Mouse (Mus musculus) hindbrain, postnatal 0 days (tissue): ENCODE measurements around the gene Brf1. TPM values are rescaled to one million over a fixed set of nuclear protein-coding genes. Genes with fewer than 3 reads are reported as not detected.

ENCODE experiments used
- ATAC-seq: fragments of 200-750 bp; cut with Nextera tagmentation; 2 replicates; pipeline ENCODE4 v1.8.0; 2017; ENCODE audit warnings: mild to moderate bottlenecking, moderate TSS enrichment, moderate library complexity
- DNase-seq: peaks from one replicate; pipeline ENCODE4 v3.0.0-alpha.2; 2015; ENCODE audit warnings: low spot score
- H3K27ac ChIP-seq: fragments of 300-500 bp; sonication (generic); 2 replicates; pipeline ENCODE4 v1.5.1; 2014; ENCODE audit warnings: mild to moderate bottlenecking
- H3K27me3 ChIP-seq: fragments of 300-500 bp; sonication (generic); 2 replicates; pipeline ENCODE4 v1.6.1; 2014; ENCODE audit warnings: low read length, mixed read lengths; ENCODE audit not compliant: insufficient read depth
- H3K36me3 ChIP-seq: fragments of 300-500 bp; sonication (generic); 2 replicates; pipeline ENCODE4 v1.6.1; 2014; ENCODE audit warnings: low read length, mixed read lengths; ENCODE audit not compliant: insufficient read depth
- H3K4me1 ChIP-seq: fragments of 300-500 bp; sonication (generic); 2 replicates; pipeline ENCODE4 v1.6.1; 2014; ENCODE audit warnings: antibody characterized with exemption, low read length, mixed read lengths; ENCODE audit not compliant: insufficient read depth
- H3K4me2 ChIP-seq: fragments of 300-500 bp; sonication (generic); 2 replicates; pipeline ENCODE4 v1.6.1; 2014; ENCODE audit warnings: low read depth, mild to moderate bottlenecking, low read length, moderate library complexity, mixed read lengths
- H3K4me3 ChIP-seq: fragments of 300-500 bp; sonication (generic); 2 replicates; pipeline ENCODE4 v1.5.1; 2014; ENCODE audit warnings: low read length
- H3K9ac ChIP-seq: fragments of 300-500 bp; sonication (generic); replicated peaks from 2 replicates; pipeline ENCODE4 v1.6.1; 2014; ENCODE audit warnings: mild to moderate bottlenecking, low read length, moderate library complexity, mixed read lengths
- H3K9me3 ChIP-seq: fragments of 300-500 bp; sonication (generic); 2 replicates; pipeline ENCODE4 v1.6.1; 2016; ENCODE audit warnings: low read length, mixed read lengths
- CTCF ChIP-seq: IDR thresholded peaks from 2 replicates; pipeline ENCODE4 v1.5.1; 2016; ENCODE audit warnings: antibody characterized with exemption, control low read depth, low read depth
- WGBS: fragments of 180-500 bp; shearing (Covaris S2); extraction: QIAGEN DNeasy Blood & Tissue Kit; methylation state at CpG from one replicate; pipeline ENCODE4 v1.1.7; 2014; 5-methylcytosine and 5-hydroxymethylcytosine counted together
- polyA plus RNA-seq: library from polyadenylated mRNA; unstranded; fragments of >200 nt; fragmentation: Nextera tagmentation; extraction: Ambion mirVana; gene quantifications from 2 replicates; pipeline ENCODE4 v1.2.1, GENCODE M21; 2015
- total RNA-seq: library from RNA; depleted of rRNA; stranded (reverse); fragments of >200 nt; gene quantifications from 2 replicates; pipeline ENCODE4 v1.2.3, GENCODE M21; 2014

Brf1 gene
- total and polyA plus RNA-seq, 2 experiments from 2014 or later, result 29.4 to 39.0 TPM

DNA sequence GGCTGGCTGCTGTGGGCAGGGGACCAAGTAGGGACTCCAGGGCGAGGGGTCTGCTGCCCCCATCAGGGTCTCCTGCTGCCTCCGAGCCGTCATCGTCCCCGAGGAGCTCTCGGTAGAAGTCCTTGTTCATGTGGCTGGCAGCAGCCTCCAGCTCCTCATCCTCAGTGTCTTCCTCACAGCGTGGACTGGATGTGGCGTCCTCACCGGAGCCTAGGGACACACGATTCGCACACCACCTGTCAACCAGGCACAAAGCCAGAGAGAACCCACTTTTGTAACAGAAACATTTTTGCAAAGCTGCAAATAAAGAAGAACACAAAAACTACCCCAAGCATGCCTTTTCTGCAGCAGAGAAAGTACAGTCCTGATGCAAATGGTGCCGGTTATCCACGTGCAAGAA lies 34.7 kb downstream of the Brf1 start:
- WGBS, result 81% methylated on average over 13 of the region's 13 CpGs
- Histone ChIP-seq H3K27ac (no peak overlapping the region), H3K9me3 (no peaks in the 10 kb centered on the region), H3K4me1 (no peaks in the 10 kb centered on the region), H3K4me3 (no peak overlapping the region), H3K4me2 (no peak overlapping the region), H3K9ac (no peak overlapping the region), H3K36me3 (peaks cover 86% of the 10 kb centered on the region), H3K27me3 (no peaks in the 10 kb centered on the region)
- DNase-seq, result no peak
- no peak for ATAC-seq
- no peak for TF ChIP-seq CTCF

DNA sequence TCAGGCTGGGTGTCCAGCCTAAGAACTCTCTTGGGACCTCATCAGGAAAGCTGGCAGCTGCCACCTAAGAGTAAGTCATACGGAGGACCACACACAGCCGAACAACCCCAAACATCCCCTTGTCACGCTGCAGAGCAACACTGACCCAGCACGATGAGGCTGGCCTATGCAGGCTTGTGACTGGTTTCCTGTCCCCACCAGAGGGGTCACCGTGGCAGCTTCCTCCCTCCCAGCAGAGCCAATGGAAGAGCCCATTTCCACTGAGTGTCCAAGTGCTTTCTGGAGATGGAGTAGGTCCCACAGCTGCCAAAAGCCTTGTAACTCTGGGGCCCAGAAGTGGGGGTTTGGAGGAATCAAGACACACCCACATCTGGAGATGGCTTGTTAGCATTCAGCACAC lies 38.6 kb downstream of the Brf1 start:
- Histone ChIP-seq H3K27ac (no peak overlapping the region; the same call in 1 of the 2 replicates), H3K9me3 (no peaks in the 10 kb centered on the region), H3K4me2 (no peak overlapping the region), H3K9ac (no peak overlapping the region), H3K4me1 (no peaks in the 10 kb centered on the region), H3K36me3 (peaks cover 64% of the 10 kb centered on the region), H3K4me3 (no peak overlapping the region), H3K27me3 (no peaks in the 10 kb centered on the region)
- no peak for TF ChIP-seq CTCF
- WGBS, result 76% methylated on average over 5 of the region's 5 CpGs
- no peak for DNase-seq
- no peak for ATAC-seq

DNA sequence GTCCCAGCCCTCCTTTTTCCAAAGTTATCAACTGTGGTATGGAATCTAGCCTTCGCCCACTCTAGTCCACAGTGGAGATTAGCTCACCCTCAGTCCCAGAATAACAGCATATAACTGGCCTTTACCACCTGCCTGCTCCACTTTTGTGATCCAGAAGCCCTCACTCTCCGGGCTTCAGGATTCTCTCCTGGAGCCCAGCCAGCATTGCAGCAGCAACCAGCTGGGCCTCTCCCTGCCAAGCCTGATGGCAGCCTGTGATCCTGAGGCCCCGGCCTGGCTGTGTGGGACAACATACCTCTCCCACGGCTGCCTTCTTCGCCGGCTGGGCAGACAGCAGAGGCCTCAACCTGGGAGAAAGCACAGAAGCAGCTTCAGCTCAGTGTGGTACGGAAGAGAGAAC lies 39.1 kb downstream of the Brf1 start:
- no peak overlapping the region for H3K4me3 ChIP-seq
- H3K4me1 ChIP-seq, result no peaks in the 10 kb centered on the region
- peak; percentile 44 for DNase-seq
- TF ChIP-seq CTCF, result no peak
- H3K9ac ChIP-seq, result no peak overlapping the region
- H3K27ac ChIP-seq, result no peak overlapping the region; the same call in 1 of the 2 replicates
- H3K36me3 ChIP-seq, result peaks cover 60% of the 10 kb centered on the region
- no peaks in the 10 kb centered on the region for H3K9me3 ChIP-seq
- no peaks in the 10 kb centered on the region for H3K27me3 ChIP-seq
- 0 out of 2 replicates have a peak, but pooled peaks have one; percentile 11 for ATAC-seq
- H3K4me2 ChIP-seq, result no peak overlapping the region
- 54% methylated on average over 7 of the region's 7 CpGs for WGBS

DNA sequence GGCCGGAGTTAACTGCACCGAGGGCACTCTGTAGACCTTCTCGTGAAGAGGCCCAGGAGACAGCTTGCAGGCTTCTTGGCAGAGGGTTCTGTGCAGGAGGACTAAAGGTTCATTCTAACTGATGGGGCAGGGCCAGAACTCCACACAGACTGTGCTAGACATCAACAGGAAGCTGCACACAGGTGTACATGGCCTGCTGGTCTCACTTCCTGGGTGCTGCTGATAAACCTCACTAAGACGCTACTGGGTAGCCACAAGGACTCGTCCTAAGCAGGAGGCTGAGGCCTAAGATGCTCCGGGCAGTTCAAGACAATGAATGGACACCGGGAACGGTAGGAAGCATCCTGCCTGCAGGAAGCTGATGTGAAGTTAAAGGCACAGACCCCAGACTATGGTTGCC lies 41.1 kb downstream of the Brf1 start:
- no peak overlapping the region for H3K4me2 ChIP-seq
- no peak overlapping the region for H3K27ac ChIP-seq
- peaks cover 45% of the 10 kb centered on the region for H3K36me3 ChIP-seq
- no peak for TF ChIP-seq CTCF
- no peak overlapping the region for H3K4me3 ChIP-seq
- H3K9ac ChIP-seq, result no peak overlapping the region
- WGBS, result 78% methylated on average over 8 of the region's 8 CpGs
- ATAC-seq (no peak), DNase-seq (no peak)
- H3K4me1 ChIP-seq, result no peaks in the 10 kb centered on the region
- H3K9me3 ChIP-seq, result no peaks in the 10 kb centered on the region
- H3K27me3 ChIP-seq, result no peaks in the 10 kb centered on the region

DNA sequence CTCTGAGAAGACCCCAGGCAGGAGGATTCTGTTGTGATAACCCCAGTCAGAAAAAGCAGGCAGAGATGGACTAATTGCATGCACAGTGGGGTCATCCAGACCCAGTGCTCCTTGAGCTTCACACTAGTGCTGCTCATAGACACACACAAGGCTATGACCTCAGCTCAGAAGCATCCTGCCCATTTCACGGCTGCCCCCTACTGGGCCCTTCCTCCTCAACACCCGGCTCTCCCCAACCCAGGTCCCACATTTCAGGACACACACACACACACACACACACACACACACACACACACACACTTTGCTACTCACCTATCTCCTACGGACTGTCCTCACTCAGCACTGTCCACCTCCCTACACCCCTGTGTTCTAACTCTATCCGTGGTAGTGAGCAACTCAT lies 42.2 kb downstream of the Brf1 start:
- Histone ChIP-seq H3K4me2 (no peak overlapping the region), H3K27me3 (no peaks in the 10 kb centered on the region), H3K9me3 (no peaks in the 10 kb centered on the region), H3K36me3 (peaks cover 34% of the 10 kb centered on the region), H3K9ac (no peak overlapping the region), H3K4me3 (no peak overlapping the region), H3K27ac (no peak overlapping the region), H3K4me1 (no peaks in the 10 kb centered on the region)
- DNase-seq (peak; percentile 53), ATAC-seq (peak; percentile 42; the same call in 1 of the 2 replicates)
- peak; percentile 60 for TF ChIP-seq CTCF
- WGBS, result 29% methylated on average over 4 of the region's 4 CpGs

DNA sequence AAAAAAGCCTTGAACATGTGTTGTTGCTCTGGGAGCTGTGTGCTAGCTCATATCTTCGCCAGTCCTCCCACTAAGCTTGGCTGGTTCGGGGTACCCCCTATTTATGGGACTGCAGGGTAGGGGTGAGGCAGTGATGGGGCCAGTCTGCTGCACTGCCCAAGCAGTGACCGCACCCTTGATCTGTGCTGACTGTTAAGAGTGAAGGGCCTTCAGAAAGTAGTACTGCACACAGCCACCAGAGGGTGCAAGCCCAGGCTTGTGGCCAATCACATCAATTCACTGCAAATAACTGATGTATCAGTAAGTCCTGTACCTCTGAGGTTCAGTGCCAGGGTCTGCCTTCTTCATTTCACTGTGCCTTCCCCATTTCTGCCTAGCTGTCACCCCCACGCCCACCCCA lies 44.7 kb downstream of the Brf1 start:
- H3K9ac ChIP-seq, result no peak overlapping the region
- no peak overlapping the region for H3K4me3 ChIP-seq
- no peak overlapping the region for H3K27ac ChIP-seq
- H3K9me3 ChIP-seq, result no peaks in the 10 kb centered on the region
- H3K27me3 ChIP-seq, result no peaks in the 10 kb centered on the region
- ATAC-seq (peak; percentile 53), DNase-seq (peak; percentile 76)
- no peak overlapping the region for H3K4me2 ChIP-seq
- H3K36me3 ChIP-seq, result peaks cover 9% of the 10 kb centered on the region; the same call in 1 of the 2 replicates
- whole genome bisulfite sequencing, result 34% methylated on average over 4 of the region's 4 CpGs
- peak; percentile 91 for TF ChIP-seq CTCF
- 0 out of 2 replicates have a peak, but pooled peaks cover 5% of the 10 kb centered on the region for H3K4me1 ChIP-seq

DNA sequence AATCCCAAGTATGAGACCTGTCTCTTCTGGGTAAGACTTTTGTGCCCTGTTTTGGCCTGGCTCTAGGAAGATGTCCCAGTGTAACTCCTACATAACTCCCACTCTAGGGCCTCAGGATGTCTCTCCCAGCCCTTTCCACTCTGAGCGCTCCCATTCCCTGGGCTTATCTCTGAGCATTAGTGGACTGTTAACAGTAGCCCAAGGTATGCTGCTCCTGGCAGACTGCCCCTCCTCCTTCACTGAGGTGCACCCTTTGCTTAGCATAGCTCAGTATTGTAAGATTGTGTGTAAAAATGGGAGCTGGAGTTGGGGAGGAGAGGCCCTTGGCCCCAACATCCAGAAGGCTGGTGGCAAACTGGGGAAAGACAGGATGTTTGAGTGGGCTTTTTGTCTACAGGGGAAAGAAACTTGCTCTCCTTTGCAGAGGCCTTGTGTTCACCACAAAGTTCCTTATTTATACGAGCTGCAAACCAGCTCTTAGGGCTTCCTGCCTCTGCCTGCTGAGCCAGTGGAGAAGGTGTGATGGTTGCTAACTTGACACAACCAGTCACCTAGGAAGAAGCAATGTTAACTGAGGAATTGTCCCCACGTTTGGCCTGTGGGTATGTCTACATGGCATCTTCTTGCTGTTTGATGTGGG lies 47.5 kb downstream of the Brf1 start:
- no peak overlapping the region for H3K4me2 ChIP-seq
- no peak overlapping the region for H3K9ac ChIP-seq
- 0 out of 2 replicates have a peak, but pooled peaks cover 14% of the 10 kb centered on the region for H3K4me1 ChIP-seq
- no peaks in the 10 kb centered on the region for H3K36me3 ChIP-seq
- WGBS, result 80% methylated on average over 3 of the region's 3 CpGs
- TF ChIP-seq CTCF, result no peak
- H3K9me3 ChIP-seq, result no peaks in the 10 kb centered on the region
- H3K27me3 ChIP-seq, result no peaks in the 10 kb centered on the region
- H3K27ac ChIP-seq, result 0 out of 2 replicates have a peak overlapping the region, but pooled peaks have one; percentile 92
- no peak for ATAC-seq
- no peak for DNase-seq
- H3K4me3 ChIP-seq, result no peak overlapping the region
